Mouse (Mus musculus) cerebellum, postnatal 10 days (tissue): ENCODE data around the gene Wdr60.
A peak's percentile ranks its signal among the peaks of the same experiment; 100 is the strongest.

Experiments used
- DNase-seq, 2 experiments: peaks; one replicate each; pipeline ENCODE4 v3.0.0; 2021; ENCODE audit warnings: mixed read lengths in 2 of 2

The Wdr60 gene

GRCm38 (mm10) chr12:116264756-116265155 is 1.9 kb upstream of the Wdr60 start:
- DNase-seq = no peak

GRCm38 (mm10) chr12:116258321-116258720 is 4.5 kb downstream of the Wdr60 start:
- no peak for DNase-seq

GRCm38 (mm10) chr12:116255636-116256035 is 7.2 kb downstream of the Wdr60 start:
- DNase-seq = no peak

- no peak for DNase-seq
Measured at GRCm38 (mm10) chr12:116254652-116255051, 8.2 kb downstream of the Wdr60 start.

GRCm38 (mm10) chr12:116244601-116245000 is 18.2 kb downstream of the Wdr60 start:
- no peak for DNase-seq

GRCm38 (mm10) chr12:116238803-116239202 is 24.0 kb downstream of the Wdr60 start:
- DNase-seq = no peak

- DNase-seq = no peak
Measured at GRCm38 (mm10) chr12:116238370-116238769, 24.5 kb downstream of the Wdr60 start.

- DNase-seq = no peak
Measured at GRCm38 (mm10) chr12:116236658-116237057, 26.2 kb downstream of the Wdr60 start.

GRCm38 (mm10) chr12:116235356-116235755 is 27.5 kb downstream of the Wdr60 start:
- no peak for DNase-seq

- no peak for DNase-seq
Measured at GRCm38 (mm10) chr12:116232061-116232460, 30.8 kb downstream of the Wdr60 start.

- peak; percentile 48 to 60 for DNase-seq
Measured at GRCm38 (mm10) chr12:116231612-116232011, 31.2 kb downstream of the Wdr60 start.

GRCm38 (mm10) chr12:116229451-116229850 is 33.4 kb downstream of the Wdr60 start:
- DNase-seq = no peak

- no peak for DNase-seq
Measured at GRCm38 (mm10) chr12:116226289-116227057, 36.3 kb downstream of the Wdr60 start.

- no peak for DNase-seq
Measured at GRCm38 (mm10) chr12:116223107-116223506, 39.7 kb downstream of the Wdr60 start.

GRCm38 (mm10) chr12:116207486-116207885 is 55.3 kb downstream of the Wdr60 start:
- no peak for DNase-seq

GRCm38 (mm10) chr12:116205726-116206125 is 57.1 kb downstream of the Wdr60 start:
- DNase-seq = no peak

GRCm38 (mm10) chr12:116202176-116202981 is 60.4 kb downstream of the Wdr60 start:
- peak; percentile 79 to 84 for DNase-seq

- DNase-seq = no peak
Measured at GRCm38 (mm10) chr12:116198791-116199190, 64.0 kb downstream of the Wdr60 start.

GRCm38 (mm10) chr12:116196221-116196620 is 66.6 kb downstream of the Wdr60 start:
- no peak for DNase-seq

GRCm38 (mm10) chr12:116194641-116195040 is 68.2 kb downstream of the Wdr60 start:
- peak in 1 of 2 experiments; percentile 9 for DNase-seq

GRCm38 (mm10) chr12:116193952-116194351 is 68.9 kb downstream of the Wdr60 start:
- DNase-seq = no peak

GRCm38 (mm10) chr12:116183212-116183935 is 79.4 kb downstream of the Wdr60 start:
- no peak for DNase-seq

GRCm38 (mm10) chr12:116182376-116182775 is 80.4 kb downstream of the Wdr60 start:
- DNase-seq = no peak
